In the genomic region with DNA sequence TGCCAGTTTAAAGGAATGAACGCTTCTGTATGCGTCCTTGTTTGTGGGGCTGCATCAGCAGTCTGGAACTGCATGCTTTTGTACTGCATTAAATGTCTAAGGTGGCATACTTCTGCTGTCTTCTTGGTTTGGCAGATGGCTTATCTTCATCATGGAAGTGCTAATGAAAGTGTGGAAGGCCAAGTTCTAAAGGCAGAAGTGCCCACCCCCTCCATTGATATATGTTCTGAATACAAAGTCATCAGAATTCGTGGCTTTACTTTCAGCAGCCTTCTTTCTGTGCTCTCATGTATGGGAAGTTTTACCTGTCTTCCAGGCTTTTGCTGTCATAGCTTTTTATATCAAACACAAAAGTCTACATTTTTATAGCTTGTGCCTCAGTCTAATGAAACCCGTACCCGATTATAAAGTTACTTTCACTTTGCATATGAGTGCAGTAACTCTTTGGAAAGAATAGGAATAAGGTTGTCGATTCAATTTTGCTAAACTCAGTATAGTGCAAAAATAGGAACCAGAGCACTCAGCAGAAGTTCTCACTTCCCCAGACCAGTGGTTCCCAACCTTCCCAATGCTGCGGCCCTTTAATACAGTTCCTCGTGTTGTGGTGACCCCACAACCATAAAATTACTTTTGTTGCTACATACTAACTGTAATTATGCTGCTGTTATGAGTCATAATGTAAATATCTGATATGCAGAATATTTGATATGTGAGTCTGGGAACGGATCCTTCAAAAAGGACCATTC, we compare ENCODE assay signal across 9 mouse cellular contexts. TPM values are rescaled to one million over a fixed set of nuclear protein-coding genes. Genes with fewer than 3 reads are reported as not detected.
DNase-seq lines count a peak whose midpoint lies in the region; ATAC-seq lines count a peak whose summit lies in the region.
"Had no signal": no experiment of that assay in that cellular context is flagged by ENCODE, and none has a peak within 500 bp of the region (broad histone marks: within the 10 kb centered on the region; RNA-seq: fewer than 3 reads in every experiment).

No protein-coding gene starts in this region.

- intact Hi-C loops in heart, postnatal 36 days (cut with DNase I), result loop anchor here (5.0 kb wide), 4 partner anchors 94 to 356 kb away; a partner anchor contains a TSS

- no peaks in the 10 kb centered on the region for H3K36me3 ChIP-seq in forebrain, embryonic 16.5 days (ENCODE audit: control insufficient read depth, insufficient read depth)
- peaks cover 38% of the 10 kb centered on the region for H3K36me3 ChIP-seq in liver, embryonic 16.5 days (ENCODE audit: control insufficient read depth, insufficient read depth)

- H3K4me3 ChIP-seq in forebrain, embryonic 16.5 days (replicated peaks; ENCODE audit: low read length), result peak overlapping the region; percentile 29
- H3K4me3 ChIP-seq in liver, embryonic 16.5 days (ENCODE audit: low read depth, low read length), result peak overlapping the region; percentile 65

- H3K4me2 ChIP-seq in forebrain, embryonic 16.5 days (ENCODE audit: low read length), result peak overlapping the region; percentile 39
- peak overlapping the region; percentile 64 for H3K4me2 ChIP-seq in liver, embryonic 16.5 days (ENCODE audit: low read depth, low read length)

- DNase-seq in heart, adult 11 months, result peak; percentile 58
- no peak for DNase-seq in heart, postnatal 36 days
- DNase-seq in A20 (ENCODE audit: low read depth, low spot score), result peak; percentile 42
- DNase-seq in gastrocnemius, postnatal 4 days (ENCODE audit: low spot score in 2 of 2), result no peak
- no peak for DNase-seq in urinary bladder, postnatal 14 days (ENCODE audit: low spot score)
- DNase-seq in spleen, postnatal 10 days (ENCODE audit: low spot score in 2 of 2), result no peak
- DNase-seq: gastrocnemius, postnatal 10 days had no signal

- WGBS in forebrain, embryonic 16.5 days, result 70% methylated on average over 9 of the region's 9 CpGs
- 18% methylated on average over 9 of the region's 9 CpGs for WGBS in liver, embryonic 16.5 days (ENCODE audit: insufficient replicate concordance)

- no peak for ATAC-seq in forebrain, embryonic 16.5 days
- no peak for ATAC-seq in liver, embryonic 16.5 days (ENCODE audit: low read depth)

- H3K27ac ChIP-seq in forebrain, embryonic 16.5 days (ENCODE audit: low read length), result no peak overlapping the region
- peak overlapping the region; percentile 94 for H3K27ac ChIP-seq in liver, embryonic 16.5 days (ENCODE audit: low read length)

- H3K4me1 ChIP-seq in forebrain, embryonic 16.5 days (replicated peaks; ENCODE audit: control insufficient read depth, insufficient read depth, low read length), result peaks cover 20% of the 10 kb centered on the region
- H3K4me1 ChIP-seq in liver, embryonic 16.5 days (ENCODE audit: control insufficient read depth, low read depth, low read length), result peaks cover 43% of the 10 kb centered on the region

- peak overlapping the region; percentile 31; the same call in 1 of the 2 replicates for H3K9ac ChIP-seq in forebrain, embryonic 16.5 days (replicated peaks; ENCODE audit: low read depth, low read length)
- peak overlapping the region; percentile 64 for H3K9ac ChIP-seq in liver, embryonic 16.5 days (ENCODE audit: low read depth, low read length)

- H3K27me3 ChIP-seq in forebrain, embryonic 16.5 days (replicated peaks; ENCODE audit: control insufficient read depth, insufficient read depth, low read length), result no peaks in the 10 kb centered on the region
- H3K27me3 ChIP-seq in liver, embryonic 16.5 days (ENCODE audit: control insufficient read depth, insufficient read depth, low read depth, low read length), result no peaks in the 10 kb centered on the region

- H3K9me3 ChIP-seq in forebrain, embryonic 16.5 days (ENCODE audit: control insufficient read depth, low read length), result no peaks in the 10 kb centered on the region
- no peaks in the 10 kb centered on the region for H3K9me3 ChIP-seq in liver, embryonic 16.5 days (replicated peaks; ENCODE audit: control insufficient read depth, low read length)

RNA-seq across cellular contexts. Expression of a gene that starts 58.0 kb away (rescaled TPM):
- 10 to 100 TPM; 82.9 to 83.0 TPM for total RNA-seq in heart, postnatal 36 days (2021)
- 125 and 131 TPM in 2 replicates for polyA plus RNA-seq in forebrain, embryonic 16.5 days (2015; fragmentation: Nextera tagmentation; extraction: Ambion mirVana)
- polyA plus RNA-seq in liver, embryonic 16.5 days (2015; fragmentation: Nextera tagmentation; extraction: Ambion mirVana), result 286 and 291 TPM in 2 replicates
- 10 to 100 TPM; 53.2 to 55.3 TPM for total RNA-seq in gastrocnemius, postnatal 4 days (2021)

Comparison
In these comparisons a context has a peak if more than half of its experiments do, and no peak if none do; other contexts are left out.
1. DNase-seq: peak in heart, adult 11 months (single experiment) and A20 (single experiment); none in heart, postnatal 36 days (0 of 2), gastrocnemius, postnatal 4 days (0 of 2), urinary bladder, postnatal 14 days (single experiment) and spleen, postnatal 10 days (0 of 2).